Mouse (Mus musculus) spleen, adult 18-20 months (tissue): Measurements from ENCODE around the gene Ogfrl1.

Experiments
- DNase-seq, 2 experiments: peaks; one replicate each; pipeline ENCODE4 v3.0.0; 2022; ENCODE audit warnings: mixed read lengths in 2 of 2

Ogfrl1 gene

GRCm38 (mm10) chr1:23345633-23346032 lies 51.9 kb downstream of the Ogfrl1 start:
- no peak for DNase-seq

- no peak for DNase-seq
These were observed 54.7 kb downstream of the Ogfrl1 start for GRCm38 (mm10) chr1:23342864-23343263.

GRCm38 (mm10) chr1:23342224-23342623 lies 55.3 kb downstream of the Ogfrl1 start:
- DNase-seq = no peak

- no peak for DNase-seq
These were observed 61.7 kb downstream of the Ogfrl1 start for GRCm38 (mm10) chr1:23335726-23336363.

GRCm38 (mm10) chr1:23335050-23335449 lies 62.5 kb downstream of the Ogfrl1 start:
- DNase-seq = no peak

- no peak for DNase-seq
These were observed 65.4 kb downstream of the Ogfrl1 start for GRCm38 (mm10) chr1:23332192-23332591.

GRCm38 (mm10) chr1:23325160-23325559 lies 72.4 kb downstream of the Ogfrl1 start:
- no peak for DNase-seq

- DNase-seq = no peak
These were observed 73.3 kb downstream of the Ogfrl1 start for GRCm38 (mm10) chr1:23324226-23324625.

GRCm38 (mm10) chr1:23323286-23323685 lies 74.3 kb downstream of the Ogfrl1 start:
- no peak for DNase-seq

- DNase-seq = no peak
These were observed 75.4 kb downstream of the Ogfrl1 start for GRCm38 (mm10) chr1:23322208-23322607.

GRCm38 (mm10) chr1:23321331-23321851 lies 76.2 kb downstream of the Ogfrl1 start:
- DNase-seq = no peak

- DNase-seq = no peak
These were observed 76.9 kb downstream of the Ogfrl1 start for GRCm38 (mm10) chr1:23320591-23321195.
